Mouse (Mus musculus): ENCODE measurements around the gene Fam131a. TPM values are rescaled to one million over a fixed set of nuclear protein-coding genes. Genes with fewer than 3 reads are reported as not detected.

The Fam131a gene
- polyA plus RNA-seq, 1 experiment from 2014 or later: 58.5 TPM

GRCm38 (mm10) chr16:20712190-20712589, 19.1 kb downstream of the Fam131a start:
- Histone ChIP-seq H3K4me3 (no peak overlapping the region), H3K4me1 (peaks cover 35% of the 10 kb centered on the region), H3K27ac (no peak overlapping the region), H3K9ac (no peak overlapping the region), H3K27me3 (replicated peaks) (no peaks in the 10 kb centered on the region), H3K36me3 (replicated peaks) (peaks cover 7% of the 10 kb centered on the region; the same call in 1 of the 2 replicates), H3K4me2 (no peak overlapping the region), H3K9me3 (no peaks in the 10 kb centered on the region)
- no peak for ATAC-seq (replicated peaks)
- WGBS: 78% methylated on average over 9 of the region's 9 CpGs

- 91% methylated on average over 7 of the region's 7 CpGs for WGBS
Measured at GRCm38 (mm10) chr16:20712889-20713288, 19.8 kb downstream of the Fam131a start.

GRCm38 (mm10) chr16:20714307-20715080, 21.5 kb downstream of the Fam131a start:
- H3K4me2 ChIP-seq: peak overlapping the region; percentile 98
- H3K27ac ChIP-seq: no peak overlapping the region
- 24% methylated on average over 11 of the region's 11 CpGs for WGBS
- peaks cover 45% of the 10 kb centered on the region for H3K4me1 ChIP-seq
- peaks cover 7% of the 10 kb centered on the region; the same call in 1 of the 2 replicates for H3K36me3 ChIP-seq (replicated peaks)
- peak overlapping the region; percentile 7; the same call in 1 of the 2 replicates for H3K9ac ChIP-seq
- no peaks in the 10 kb centered on the region for H3K9me3 ChIP-seq
- ATAC-seq (replicated peaks): no peak
- H3K4me3 ChIP-seq: peak overlapping the region; percentile 70
- no peaks in the 10 kb centered on the region for H3K27me3 ChIP-seq (replicated peaks)

More at GRCm38 (mm10) chr16:20712889-20713288, 19.8 kb downstream of the Fam131a start:
- no peak for ATAC-seq (replicated peaks)
- Histone ChIP-seq H3K27me3 (replicated peaks) (no peaks in the 10 kb centered on the region), H3K4me1 (peaks cover 35% of the 10 kb centered on the region), H3K9me3 (no peaks in the 10 kb centered on the region), H3K27ac (no peak overlapping the region), H3K9ac (no peak overlapping the region), H3K4me3 (no peak overlapping the region), H3K4me2 (no peak overlapping the region), H3K36me3 (replicated peaks) (peaks cover 7% of the 10 kb centered on the region; the same call in 1 of the 2 replicates)

GRCm38 (mm10) chr16:20715161-20715560, 22.1 kb downstream of the Fam131a start:
- ATAC-seq (replicated peaks): no peak
- H3K9me3 ChIP-seq: no peaks in the 10 kb centered on the region
- H3K27me3 ChIP-seq (replicated peaks): no peaks in the 10 kb centered on the region
- 64% methylated on average over 2 of the region's 2 CpGs for WGBS
- peak overlapping the region; percentile 98 for H3K4me2 ChIP-seq
- peaks cover 7% of the 10 kb centered on the region; the same call in 1 of the 2 replicates for H3K36me3 ChIP-seq (replicated peaks)
- H3K9ac ChIP-seq: peak overlapping the region; percentile 67
- H3K4me3 ChIP-seq: peak overlapping the region; percentile 70
- no peak overlapping the region for H3K27ac ChIP-seq
- H3K4me1 ChIP-seq: peaks cover 43% of the 10 kb centered on the region

GRCm38 (mm10) chr16:20715566-20715965, 22.5 kb downstream of the Fam131a start:
- ATAC-seq (replicated peaks): no peak
- peak overlapping the region; percentile 67 for H3K9ac ChIP-seq
- H3K4me1 ChIP-seq: peaks cover 43% of the 10 kb centered on the region
- peak overlapping the region; percentile 98 for H3K4me2 ChIP-seq
- WGBS: 1% methylated on average over 12 of the region's 12 CpGs
- H3K4me3 ChIP-seq: peak overlapping the region; percentile 70
- no peaks in the 10 kb centered on the region for H3K9me3 ChIP-seq
- H3K27ac ChIP-seq: peak overlapping the region; percentile 90
- H3K36me3 ChIP-seq (replicated peaks): peaks cover 7% of the 10 kb centered on the region; the same call in 1 of the 2 replicates
- H3K27me3 ChIP-seq (replicated peaks): no peaks in the 10 kb centered on the region

GRCm38 (mm10) chr16:20715976-20716840, 23.2 kb downstream of the Fam131a start:
- Histone ChIP-seq H3K27me3 (replicated peaks) (no peaks in the 10 kb centered on the region), H3K4me3 (peak overlapping the region; percentile 70), H3K9ac (peak overlapping the region; percentile 67), H3K27ac (peak overlapping the region; percentile 90), H3K36me3 (replicated peaks) (peaks cover 7% of the 10 kb centered on the region; the same call in 1 of the 2 replicates), H3K4me1 (peaks cover 43% of the 10 kb centered on the region), H3K9me3 (no peaks in the 10 kb centered on the region), H3K4me2 (peak overlapping the region; percentile 98)
- ATAC-seq (replicated peaks): peak; percentile 83
- under 1% methylated on average over 64 of the region's 68 CpGs for WGBS

GRCm38 (mm10) chr16:20716841-20717180, 23.8 kb downstream of the Fam131a start:
- peak overlapping the region; percentile 67 for H3K9ac ChIP-seq
- no peaks in the 10 kb centered on the region for H3K9me3 ChIP-seq
- H3K4me2 ChIP-seq: peak overlapping the region; percentile 98
- peaks cover 43% of the 10 kb centered on the region for H3K4me1 ChIP-seq
- peak overlapping the region; percentile 90 for H3K27ac ChIP-seq
- WGBS: 1% methylated on average over 8 of the region's 8 CpGs
- peak; percentile 40 for ATAC-seq (replicated peaks)
- peaks cover 8% of the 10 kb centered on the region; the same call in 1 of the 2 replicates for H3K36me3 ChIP-seq (replicated peaks)
- no peaks in the 10 kb centered on the region for H3K27me3 ChIP-seq (replicated peaks)
- H3K4me3 ChIP-seq: peak overlapping the region; percentile 70

- peaks cover 9% of the 10 kb centered on the region; the same call in 1 of the 2 replicates for H3K36me3 ChIP-seq (replicated peaks)
- peaks cover 43% of the 10 kb centered on the region for H3K4me1 ChIP-seq
- peak; percentile 88 for ATAC-seq (replicated peaks)
- H3K9me3 ChIP-seq: no peaks in the 10 kb centered on the region
- under 1% methylated on average over 62 of the region's 62 CpGs for WGBS
- H3K4me3 ChIP-seq: peak within 1 kb of the TSS; percentile 70
- peak within 1 kb of the TSS; percentile 90 for H3K27ac ChIP-seq
- no peaks in the 10 kb centered on the region for H3K27me3 ChIP-seq (replicated peaks)
- peak within 1 kb of the TSS; percentile 67 for H3K9ac ChIP-seq
- peak within 1 kb of the TSS; percentile 98 for H3K4me2 ChIP-seq
Measured at GRCm38 (mm10) chr16:20717181-20717977, 24.3 kb downstream of the Fam131a start, which contains the start of the genes Polr2h and Clcn2. Polr2h (plus strand) TSS chr16:20717665. Clcn2 (minus strand) TSS chr16:20717746.

- peak overlapping the region; percentile 70 for H3K4me3 ChIP-seq
- H3K9ac ChIP-seq: peak overlapping the region; percentile 67
- no peaks in the 10 kb centered on the region for H3K9me3 ChIP-seq
- H3K4me1 ChIP-seq: peaks cover 43% of the 10 kb centered on the region
- ATAC-seq (replicated peaks): peak; percentile 2; the same call in 1 of the 2 replicates
- peaks cover 11% of the 10 kb centered on the region; the same call in 1 of the 2 replicates for H3K36me3 ChIP-seq (replicated peaks)
- no peaks in the 10 kb centered on the region for H3K27me3 ChIP-seq (replicated peaks)
- peak overlapping the region; percentile 90 for H3K27ac ChIP-seq
- WGBS: 2% methylated on average over 18 of the region's 18 CpGs
- peak overlapping the region; percentile 98 for H3K4me2 ChIP-seq
Measured at GRCm38 (mm10) chr16:20717978-20718670, 25.1 kb downstream of the Fam131a start.

GRCm38 (mm10) chr16:20721808-20722207, 28.8 kb downstream of the Fam131a start:
- no peak overlapping the region for H3K9ac ChIP-seq
- H3K4me3 ChIP-seq: no peak overlapping the region
- ATAC-seq (replicated peaks): no peak
- peaks cover 11% of the 10 kb centered on the region; the same call in 1 of the 2 replicates for H3K36me3 ChIP-seq (replicated peaks)
- no peak overlapping the region for H3K27ac ChIP-seq
- H3K4me2 ChIP-seq: no peak overlapping the region
- 90% methylated on average over 10 of the region's 10 CpGs for WGBS
- H3K27me3 ChIP-seq (replicated peaks): no peaks in the 10 kb centered on the region
- H3K9me3 ChIP-seq: no peaks in the 10 kb centered on the region
- peaks cover 14% of the 10 kb centered on the region for H3K4me1 ChIP-seq

- Histone ChIP-seq H3K9ac (no peak overlapping the region), H3K4me3 (no peak overlapping the region), H3K4me1 (peaks cover 10% of the 10 kb centered on the region), H3K27ac (no peak overlapping the region), H3K9me3 (no peaks in the 10 kb centered on the region), H3K36me3 (replicated peaks) (peaks cover 11% of the 10 kb centered on the region; the same call in 1 of the 2 replicates), H3K27me3 (replicated peaks) (no peaks in the 10 kb centered on the region), H3K4me2 (no peak overlapping the region)
- no peak for ATAC-seq (replicated peaks)
- 90% methylated on average over 4 of the region's 4 CpGs for WGBS
Measured at GRCm38 (mm10) chr16:20722736-20723135, 29.7 kb downstream of the Fam131a start.

Data from midbrain, embryonic 15.5 days (tissue).